Mouse (Mus musculus) frontal cortex, adult (tissue): ENCODE data around the gene Vmn1r5.
A peak's percentile ranks its signal among the peaks of the same experiment; 100 is the strongest.
"Not testable (repeated sequence)": the region's sequence is repeated elsewhere in the genome, so short reads cannot be mapped to it uniquely, and the experiment has no call there.

Source experiments
- ATAC-seq: cut with Nextera tagmentation; 2 replicates; pipeline ENCODE4 v1.9.2; 2017; ENCODE audit warnings: mild to moderate bottlenecking, moderate library complexity, mixed read lengths; ENCODE audit not compliant: low TSS enrichment

Gene Vmn1r5

GRCm38 (mm10) chr6:56969973-56970372 lies at the start of gene Vmn1r5:
Gene Vmn1r5 (plus strand): TSS chr6:56970273.
- no peak for ATAC-seq

- ATAC-seq: no peak; the same call in 1 of the 2 replicates
Observed at GRCm38 (mm10) chr6:56923331-56923725, 46.7 kb upstream of the Vmn1r5 start.

GRCm38 (mm10) chr6:56923726-56924707 lies 46.1 kb upstream of the Vmn1r5 start, which contains the start of the genes Nt5c3 and Vmn1r4:
Gene Nt5c3 (minus strand): TSS chr6:56923932.
Gene Vmn1r4 (plus strand): TSS chr6:56924015.
- ATAC-seq: peak; percentile 94

- ATAC-seq: no peak
Observed at GRCm38 (mm10) chr6:56931648-56932415, 38.2 kb upstream of the Vmn1r5 start.

GRCm38 (mm10) chr6:56932464-56932863 lies 37.6 kb upstream of the Vmn1r5 start:
- ATAC-seq: no peak

GRCm38 (mm10) chr6:56934366-56934765 lies 35.7 kb upstream of the Vmn1r5 start:
- ATAC-seq: no peak

GRCm38 (mm10) chr6:56956436-56956835 lies 13.6 kb upstream of the Vmn1r5 start:
- no peak for ATAC-seq

GRCm38 (mm10) chr6:56996943-56997342 lies 26.9 kb downstream of the Vmn1r5 start, which contains the start of gene Vmn1r6:
Gene Vmn1r6 (plus strand): TSS chr6:56997243.
- no peak for ATAC-seq

- not testable (repeated sequence) for ATAC-seq
Observed at GRCm38 (mm10) chr6:57025224-57025623, 55.2 kb downstream of the Vmn1r5 start, which contains the start of gene Vmn1r7. Gene Vmn1r7 (minus strand): TSS chr6:57025324.

- ATAC-seq: no peak
Observed at GRCm38 (mm10) chr6:57031984-57032383, 61.9 kb downstream of the Vmn1r5 start, which contains the start of gene Vmn1r8. Gene Vmn1r8 (plus strand): TSS chr6:57032284.

- no peak for ATAC-seq
Observed at GRCm38 (mm10) chr6:57034674-57035073, 64.6 kb downstream of the Vmn1r5 start.
